Mouse (Mus musculus): ENCODE measurements around the gene Lrrc23. TPM values are rescaled to one million over a fixed set of nuclear protein-coding genes. Genes with fewer than 3 reads are reported as not detected.

The Lrrc23 gene
- polyA plus RNA-seq, 1 experiment from 2014 or later, result 1.8 TPM

- Histone ChIP-seq H3K36me3 (ENCODE audit: control insufficient read depth, insufficient read depth, low read length) (no peaks in the 10 kb centered on the region), H3K4me3 (ENCODE audit: low read depth, low read length) (no peak overlapping the region), H3K9ac (ENCODE audit: low read length) (no peak overlapping the region), H3K9me3 (ENCODE audit: control insufficient read depth, low read length) (no peaks in the 10 kb centered on the region), H3K27ac (ENCODE audit: low read depth, low read length) (no peak overlapping the region), H3K4me1 (ENCODE audit: control insufficient read depth, insufficient read depth, low read length) (peaks cover 16% of the 10 kb centered on the region), H3K27me3 (ENCODE audit: control insufficient read depth, insufficient read depth, low read length) (peaks cover 10% of the 10 kb centered on the region; the same call in 1 of the 2 replicates), H3K4me2 (no peak overlapping the region)
- 81% methylated on average over 7 of the region's 7 CpGs for WGBS
- ATAC-seq (ENCODE audit: low FRiP score), result no peak
- DNase-seq (ENCODE audit: low spot score, missing footprints), result no peak
Observed at GRCm38 (mm10) chr6:124765951-124766350, 13.6 kb downstream of the Lrrc23 start.

- no peak overlapping the region for H3K4me3 ChIP-seq (ENCODE audit: low read depth, low read length)
Observed at GRCm38 (mm10) chr6:124759259-124759658, 20.3 kb downstream of the Lrrc23 start.

GRCm38 (mm10) chr6:124758849-124759232 is 20.7 kb downstream of the Lrrc23 start:
- no peak overlapping the region for H3K4me2 ChIP-seq
- H3K9me3 ChIP-seq (ENCODE audit: control insufficient read depth, low read length), result no peaks in the 10 kb centered on the region
- no peaks in the 10 kb centered on the region for H3K27me3 ChIP-seq (ENCODE audit: control insufficient read depth, insufficient read depth, low read length)
- DNase-seq (ENCODE audit: low spot score, missing footprints), result no peak
- H3K4me1 ChIP-seq (ENCODE audit: control insufficient read depth, insufficient read depth, low read length), result peaks cover 34% of the 10 kb centered on the region
- no peak for ATAC-seq (ENCODE audit: low FRiP score)
- H3K36me3 ChIP-seq (ENCODE audit: control insufficient read depth, insufficient read depth, low read length), result no peaks in the 10 kb centered on the region
- peak overlapping the region; percentile 85; the same call in 1 of the 2 replicates for H3K9ac ChIP-seq (ENCODE audit: low read length)
- peak overlapping the region; percentile 7 for H3K27ac ChIP-seq (ENCODE audit: low read depth, low read length)
- WGBS, result 40% methylated on average over 2 of the region's 2 CpGs
- no peak overlapping the region; the same call in 1 of the 2 replicates for H3K4me3 ChIP-seq (ENCODE audit: low read depth, low read length)

More at GRCm38 (mm10) chr6:124759259-124759658, 20.3 kb downstream of the Lrrc23 start:
- ATAC-seq (ENCODE audit: low FRiP score) (no peak), DNase-seq (ENCODE audit: low spot score, missing footprints) (peak; percentile 96)
- no peak overlapping the region for H3K4me2 ChIP-seq
- WGBS, result 4% methylated on average over 5 of the region's 5 CpGs
- no peak overlapping the region for H3K9ac ChIP-seq (ENCODE audit: low read length)
- no peaks in the 10 kb centered on the region for H3K36me3 ChIP-seq (ENCODE audit: control insufficient read depth, insufficient read depth, low read length)
- H3K4me1 ChIP-seq (ENCODE audit: control insufficient read depth, insufficient read depth, low read length), result peaks cover 32% of the 10 kb centered on the region
- no peaks in the 10 kb centered on the region for H3K9me3 ChIP-seq (ENCODE audit: control insufficient read depth, low read length)
- H3K27me3 ChIP-seq (ENCODE audit: control insufficient read depth, insufficient read depth, low read length), result no peaks in the 10 kb centered on the region
- H3K27ac ChIP-seq (ENCODE audit: low read depth, low read length), result no peak overlapping the region; the same call in 1 of the 2 replicates

- Histone ChIP-seq H3K9ac (ENCODE audit: low read length) (peak overlapping the region; percentile 85), H3K36me3 (ENCODE audit: control insufficient read depth, insufficient read depth, low read length) (no peaks in the 10 kb centered on the region), H3K4me2 (peak overlapping the region; percentile 68), H3K27ac (ENCODE audit: low read depth, low read length) (peak overlapping the region; percentile 92), H3K4me3 (ENCODE audit: low read depth, low read length) (peak overlapping the region; percentile 87), H3K27me3 (ENCODE audit: control insufficient read depth, insufficient read depth, low read length) (no peaks in the 10 kb centered on the region), H3K9me3 (ENCODE audit: control insufficient read depth, low read length) (no peaks in the 10 kb centered on the region), H3K4me1 (ENCODE audit: control insufficient read depth, insufficient read depth, low read length) (peaks cover 34% of the 10 kb centered on the region)
- WGBS, result 25% methylated on average over 5 of the region's 5 CpGs
- DNase-seq (ENCODE audit: low spot score, missing footprints), result peak; percentile 97
- peak; percentile 12; the same call in 1 of the 2 replicates for ATAC-seq (ENCODE audit: low FRiP score)
Observed at GRCm38 (mm10) chr6:124757909-124758848, 21.3 kb downstream of the Lrrc23 start.

GRCm38 (mm10) chr6:124757351-124757880 is 22.1 kb downstream of the Lrrc23 start:
- Histone ChIP-seq H3K36me3 (ENCODE audit: control insufficient read depth, insufficient read depth, low read length) (no peaks in the 10 kb centered on the region), H3K4me3 (ENCODE audit: low read depth, low read length) (peak overlapping the region; percentile 87), H3K4me1 (ENCODE audit: control insufficient read depth, insufficient read depth, low read length) (peaks cover 34% of the 10 kb centered on the region), H3K9ac (ENCODE audit: low read length) (peak overlapping the region; percentile 85), H3K27ac (ENCODE audit: low read depth, low read length) (peak overlapping the region; percentile 92), H3K27me3 (ENCODE audit: control insufficient read depth, insufficient read depth, low read length) (no peaks in the 10 kb centered on the region), H3K4me2 (peak overlapping the region; percentile 68), H3K9me3 (ENCODE audit: control insufficient read depth, low read length) (no peaks in the 10 kb centered on the region)
- ATAC-seq (ENCODE audit: low FRiP score) (no peak), DNase-seq (ENCODE audit: low spot score, missing footprints) (peak; percentile 92)
- WGBS, result 11% methylated on average over 5 of the region's 5 CpGs

- no peaks in the 10 kb centered on the region for H3K36me3 ChIP-seq (ENCODE audit: control insufficient read depth, insufficient read depth, low read length)
- H3K27ac ChIP-seq (ENCODE audit: low read depth, low read length), result peak overlapping the region; percentile 92
- peak overlapping the region; percentile 87 for H3K4me3 ChIP-seq (ENCODE audit: low read depth, low read length)
- 2% methylated on average over 50 of the region's 54 CpGs for WGBS
- H3K27me3 ChIP-seq (ENCODE audit: control insufficient read depth, insufficient read depth, low read length), result no peaks in the 10 kb centered on the region
- peak; percentile 97 for DNase-seq (ENCODE audit: low spot score, missing footprints)
- H3K9ac ChIP-seq (ENCODE audit: low read length), result peak overlapping the region; percentile 85
- ATAC-seq (ENCODE audit: low FRiP score), result peak; percentile 77
- H3K4me1 ChIP-seq (ENCODE audit: control insufficient read depth, insufficient read depth, low read length), result peaks cover 34% of the 10 kb centered on the region
- no peaks in the 10 kb centered on the region for H3K9me3 ChIP-seq (ENCODE audit: control insufficient read depth, low read length)
- peak overlapping the region; percentile 68 for H3K4me2 ChIP-seq
Observed at GRCm38 (mm10) chr6:124756652-124757350, 22.7 kb downstream of the Lrrc23 start.

- Histone ChIP-seq H3K9ac (ENCODE audit: low read length) (peak within 1 kb of the TSS; percentile 85), H3K36me3 (ENCODE audit: control insufficient read depth, insufficient read depth, low read length) (no peaks in the 10 kb centered on the region), H3K4me2 (peak within 1 kb of the TSS; percentile 68), H3K4me3 (ENCODE audit: low read depth, low read length) (peak within 1 kb of the TSS; percentile 87), H3K27ac (ENCODE audit: low read depth, low read length) (peak within 1 kb of the TSS; percentile 92), H3K4me1 (ENCODE audit: control insufficient read depth, insufficient read depth, low read length) (peaks cover 34% of the 10 kb centered on the region), H3K27me3 (ENCODE audit: control insufficient read depth, insufficient read depth, low read length) (no peaks in the 10 kb centered on the region), H3K9me3 (ENCODE audit: control insufficient read depth, low read length) (no peaks in the 10 kb centered on the region)
- DNase-seq (ENCODE audit: low spot score, missing footprints) (peak; percentile 94), ATAC-seq (ENCODE audit: low FRiP score) (peak; percentile 68)
- under 1% methylated on average over 57 of the region's 100 CpGs for WGBS
Observed at GRCm38 (mm10) chr6:124755831-124756595, 23.5 kb downstream of the Lrrc23 start, which contains the start of the genes Gm45234 and Atn1. Gene Gm45234 (minus strand): TSS chr6:124756021. Gene Atn1 (minus strand): TSS chr6:124756524.

GRCm38 (mm10) chr6:124755306-124755705 is 24.2 kb downstream of the Lrrc23 start:
- WGBS, result 2% methylated on average over 3 of the region's 3 CpGs
- H3K4me3 ChIP-seq (ENCODE audit: low read depth, low read length), result peak overlapping the region; percentile 87
- DNase-seq (ENCODE audit: low spot score, missing footprints), result no peak

More at GRCm38 (mm10) chr6:124755306-124755705, 24.2 kb downstream of the Lrrc23 start:
- H3K36me3 ChIP-seq (ENCODE audit: control insufficient read depth, insufficient read depth, low read length), result no peaks in the 10 kb centered on the region
- peak overlapping the region; percentile 68 for H3K4me2 ChIP-seq
- H3K27ac ChIP-seq (ENCODE audit: low read depth, low read length), result peak overlapping the region; percentile 92; the same call in 1 of the 2 replicates
- H3K27me3 ChIP-seq (ENCODE audit: control insufficient read depth, insufficient read depth, low read length), result no peaks in the 10 kb centered on the region
- H3K4me1 ChIP-seq (ENCODE audit: control insufficient read depth, insufficient read depth, low read length), result peaks cover 34% of the 10 kb centered on the region
- peak overlapping the region; percentile 85 for H3K9ac ChIP-seq (ENCODE audit: low read length)
- no peaks in the 10 kb centered on the region for H3K9me3 ChIP-seq (ENCODE audit: control insufficient read depth, low read length)
- ATAC-seq (ENCODE audit: low FRiP score), result no peak

All from midbrain, embryonic 11.5 days (tissue).